Mouse (Mus musculus) cerebellum, adult 2 months (tissue): ENCODE results near the gene Cdc42se2. TPM values are rescaled to one million over a fixed set of nuclear protein-coding genes. Genes with fewer than 3 reads are reported as not detected.
A peak's percentile ranks its signal among the peaks of the same experiment; 100 is the strongest.

Experiments
- DNase-seq, 2 experiments: peaks; one replicate each; pipeline ENCODE4 v3.0.0; 2021
- H3K27ac ChIP-seq: fragments of 200-500 bp; 2 replicates; pipeline ENCODE4 v1.5.1; 2012; ENCODE audit warnings: low read length, control low read depth, inconsistent platforms; ENCODE audit not compliant: insufficient read depth
- H3K27me3 ChIP-seq: fragments of 200-500 bp; 2 replicates; pipeline ENCODE4 v1.6.1; 2012; ENCODE audit warnings: inconsistent platforms, mild to moderate bottlenecking, low read length, moderate library complexity; ENCODE audit not compliant: control insufficient read depth, insufficient read depth
- H3K4me1 ChIP-seq: fragments of 200-500 bp; 2 replicates; pipeline ENCODE4 v1.6.1; 2011; ENCODE audit warnings: low read length; ENCODE audit not compliant: control insufficient read depth, insufficient read depth
- H3K4me3 ChIP-seq: fragments of 200-500 bp; replicated peaks from 2 replicates; pipeline ENCODE3; 2011; ENCODE audit warnings: mild to moderate bottlenecking, low read depth, low read length, control low read depth; ENCODE audit not compliant: insufficient read depth
- CTCF ChIP-seq: fragments of 200-500 bp; IDR thresholded peaks from 2 replicates; pipeline ENCODE4 v1.5.1; 2011; ENCODE audit warnings: low read depth, mild to moderate bottlenecking, control low read depth, low read length, moderate library complexity, borderline replicate concordance; ENCODE audit not compliant: insufficient read depth
- POLR2A ChIP-seq: fragments of 200-500 bp; IDR thresholded peaks from 2 replicates; pipeline ENCODE4 v1.6.1; 2011; ENCODE audit warnings: low read length, control low read depth, borderline replicate concordance; ENCODE audit not compliant: insufficient read depth
- WGBS: fragments of 180-500 bp; shearing (Covaris S2); methylation state at CpG from one replicate; pipeline ENCODE4 v1.1.7; 2018; 5-methylcytosine and 5-hydroxymethylcytosine counted together
- polyA plus RNA-seq: library from polyadenylated mRNA; depleted of rRNA; stranded (reverse); fragments of >200 nt; gene quantifications from 2 replicates; pipeline ENCODE4 v1.2.3, GENCODE M21; 2012

Gene Cdc42se2
- polyA plus RNA-seq, 1 experiment, result 61.5 TPM

DNA sequence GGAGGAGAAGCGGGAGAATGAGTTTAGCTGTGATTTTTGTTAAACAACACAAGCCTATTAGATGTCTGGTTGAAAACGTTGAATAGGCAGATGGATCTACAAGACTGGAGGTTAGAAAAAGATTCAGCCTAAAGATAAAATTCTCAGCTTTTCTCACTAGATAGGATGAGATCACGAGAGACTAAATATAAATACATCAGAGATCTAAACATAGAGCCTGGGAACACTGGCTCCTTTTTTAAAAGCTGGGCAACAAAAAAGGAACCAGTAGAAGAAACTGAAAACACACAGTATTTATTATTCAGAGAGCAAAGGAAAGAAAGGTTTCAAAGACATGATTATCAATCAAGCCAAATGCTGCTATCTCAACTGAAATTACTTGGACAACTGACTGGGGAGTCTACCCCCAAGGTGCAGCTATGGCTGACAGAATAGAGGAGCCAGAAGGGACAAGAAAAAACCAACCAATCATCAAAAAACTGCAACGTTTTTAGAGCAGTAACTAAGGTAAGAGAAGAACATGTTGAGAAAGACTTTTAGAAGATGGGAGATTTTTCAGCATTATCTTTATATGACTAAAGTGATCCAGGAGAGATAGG is 10.6 kb downstream of the Cdc42se2 start:
- H3K4me1 ChIP-seq, result peaks cover 15% of the 10 kb centered on the region; the same call in 1 of the 2 replicates
- peak overlapping the region; percentile 39; the same call in 1 of the 2 replicates for H3K27ac ChIP-seq
- DNase-seq, result no peak
- H3K4me3 ChIP-seq, result no peak overlapping the region
- no peaks in the 10 kb centered on the region for H3K27me3 ChIP-seq
- no peak for TF ChIP-seq POLR2A
- TF ChIP-seq CTCF, result no peak
- WGBS, result 34% methylated on average over 4 of the region's 4 CpGs

DNA sequence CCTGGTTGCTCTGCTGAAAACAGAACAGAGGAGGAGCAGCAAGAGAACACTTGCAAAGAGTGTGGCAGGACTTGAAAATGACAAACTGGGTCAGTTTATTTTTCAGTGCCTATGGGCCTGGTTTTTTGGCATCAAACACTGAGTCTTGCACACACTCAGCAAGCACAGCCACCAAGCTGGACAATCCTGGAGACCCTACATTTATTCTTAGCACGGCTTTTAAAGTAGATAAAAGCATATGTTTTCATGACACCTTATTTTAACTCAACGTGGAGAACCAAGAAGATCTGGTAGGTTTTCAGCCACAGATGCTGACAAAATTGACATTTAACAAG is 11.1 kb downstream of the Cdc42se2 start:
- no peaks in the 10 kb centered on the region for H3K27me3 ChIP-seq
- peak in 1 of 2 experiments; percentile 36 for DNase-seq
- peak overlapping the region; percentile 39; the same call in 1 of the 2 replicates for H3K27ac ChIP-seq
- WGBS, result 33% methylated on average over 2 of the region's 2 CpGs
- TF ChIP-seq CTCF (no peak), POLR2A (no peak)
- peaks cover 15% of the 10 kb centered on the region; the same call in 1 of the 2 replicates for H3K4me1 ChIP-seq
- H3K4me3 ChIP-seq, result no peak overlapping the region

DNA sequence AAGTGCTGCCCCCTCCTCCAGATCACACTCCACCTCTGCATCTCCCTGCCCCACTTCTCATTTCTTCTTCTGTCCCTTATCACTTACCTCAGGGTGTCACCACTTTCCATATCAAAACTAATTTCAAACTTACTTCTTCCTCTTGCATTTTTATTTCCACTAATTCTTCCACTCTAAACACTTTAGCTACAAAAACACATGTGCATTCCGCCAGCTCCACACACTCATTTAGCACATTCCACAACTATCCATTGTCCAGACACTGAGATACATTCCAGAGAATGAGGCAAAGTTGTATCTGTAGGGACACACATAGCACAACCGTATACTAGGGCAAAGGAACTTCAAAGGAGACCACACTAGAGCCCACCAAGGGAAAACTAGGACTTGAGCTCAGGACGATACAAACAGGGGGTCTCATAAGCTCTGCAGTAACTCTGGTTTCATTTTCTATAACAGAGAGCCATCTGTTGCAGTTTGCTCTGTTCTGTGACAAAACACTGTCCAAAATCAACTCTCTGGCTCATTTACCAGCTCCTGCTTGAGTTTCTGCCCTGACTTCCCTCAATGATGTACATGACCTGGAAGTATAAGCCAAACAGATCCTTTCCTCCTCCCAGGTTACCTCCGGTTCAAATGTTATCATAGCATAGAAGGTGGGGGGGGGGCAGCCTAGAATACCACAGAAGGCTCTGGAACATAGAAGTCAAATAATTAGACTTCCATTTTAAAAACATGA is 11.7 kb downstream of the Cdc42se2 start:
- no peak for TF ChIP-seq CTCF
- TF ChIP-seq POLR2A, result no peak
- no peak overlapping the region for H3K27ac ChIP-seq
- H3K27me3 ChIP-seq, result no peaks in the 10 kb centered on the region
- 53% methylated on average over 4 of the region's 4 CpGs for WGBS
- peaks cover 15% of the 10 kb centered on the region; the same call in 1 of the 2 replicates for H3K4me1 ChIP-seq
- H3K4me3 ChIP-seq, result no peak overlapping the region
- DNase-seq, result no peak

DNA sequence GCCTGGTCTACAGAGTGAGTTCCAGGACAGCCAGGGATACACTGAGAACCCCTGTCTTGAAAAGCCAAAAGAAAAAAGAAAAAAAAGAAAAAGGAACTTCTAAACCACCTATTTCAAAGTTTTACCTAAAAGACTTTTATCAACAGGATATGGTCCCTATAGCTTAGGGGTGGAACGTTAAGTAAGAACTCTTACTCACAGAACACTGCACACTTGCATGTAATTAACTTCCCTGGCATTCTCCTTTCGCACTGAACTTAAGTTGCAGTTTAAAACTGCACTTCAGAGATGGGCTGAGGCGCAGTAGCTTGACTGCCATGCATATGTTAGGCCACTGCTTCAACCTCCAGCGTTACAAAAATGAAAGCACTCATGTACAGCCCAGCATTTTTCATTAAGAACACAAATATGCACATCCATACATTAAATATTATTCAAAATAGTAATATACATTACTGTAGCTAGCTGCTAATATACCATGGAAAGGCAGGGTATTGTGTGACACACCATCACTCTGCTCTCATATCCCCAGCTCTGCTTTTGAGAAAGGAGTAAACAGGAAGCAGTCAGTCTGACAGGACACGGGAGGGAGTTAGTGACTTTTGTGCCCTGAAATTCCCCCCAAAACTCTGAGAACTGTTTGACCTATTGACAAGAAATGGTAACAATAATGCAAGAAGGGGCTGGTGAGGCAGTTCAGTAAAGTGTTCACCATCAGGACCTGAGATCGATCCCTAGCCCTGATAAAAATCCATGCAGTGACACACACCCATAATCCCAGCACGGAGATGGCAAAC is 13.0 kb downstream of the Cdc42se2 start:
- TF ChIP-seq POLR2A (no peak), CTCF (no peak)
- 83% methylated on average over 7 of the region's 7 CpGs for WGBS
- Histone ChIP-seq H3K4me3 (no peak overlapping the region), H3K4me1 (peaks cover 15% of the 10 kb centered on the region; the same call in 1 of the 2 replicates), H3K27me3 (no peaks in the 10 kb centered on the region), H3K27ac (no peak overlapping the region)
- no peak for DNase-seq

DNA sequence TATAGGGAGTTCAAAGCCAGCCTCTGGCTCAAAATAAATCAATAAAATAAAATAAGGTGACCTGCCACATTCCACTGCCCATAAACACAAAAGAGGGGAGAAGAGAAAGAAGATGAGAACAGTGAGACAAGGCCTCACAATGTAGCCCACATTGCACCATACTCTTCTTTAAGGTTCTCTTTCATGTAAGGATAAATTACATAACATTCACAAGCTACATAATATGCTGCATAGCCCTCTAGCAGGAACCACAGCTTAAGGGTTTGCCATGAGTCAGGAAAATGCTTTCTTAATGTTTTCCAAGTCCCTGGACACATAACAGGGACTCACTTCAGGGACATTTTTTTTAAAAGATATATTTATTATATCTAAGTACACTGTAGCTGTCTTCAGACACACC is 15.9 kb downstream of the Cdc42se2 start:
- Histone ChIP-seq H3K4me3 (no peak overlapping the region), H3K4me1 (peaks cover 7% of the 10 kb centered on the region; the same call in 1 of the 2 replicates), H3K27me3 (no peaks in the 10 kb centered on the region), H3K27ac (no peak overlapping the region)
- no peak for DNase-seq
- TF ChIP-seq POLR2A, result no peak
- no peak for TF ChIP-seq CTCF

DNA sequence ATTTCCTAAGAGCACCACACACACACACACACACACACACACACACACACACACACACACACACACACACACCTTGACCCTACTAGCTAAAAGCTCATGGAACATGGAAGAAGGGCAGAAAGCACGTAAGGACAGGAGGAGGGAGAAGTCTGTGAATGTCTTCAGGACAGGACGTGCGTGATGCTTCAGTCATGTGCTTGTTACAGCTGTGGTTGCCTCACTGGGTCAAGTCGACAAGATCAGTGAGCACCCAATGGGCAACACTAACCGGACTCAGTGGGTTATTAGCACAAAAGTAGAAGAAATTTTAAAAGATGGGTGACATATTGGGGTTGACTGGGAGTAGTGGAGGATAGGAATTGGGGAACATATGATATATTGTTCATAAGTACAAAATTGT is 17.6 kb downstream of the Cdc42se2 start:
- WGBS, result 79% methylated on average over 5 of the region's 5 CpGs
- TF ChIP-seq POLR2A, result no peak
- TF ChIP-seq CTCF, result no peak
- Histone ChIP-seq H3K4me3 (no peak overlapping the region), H3K27ac (no peak overlapping the region), H3K27me3 (no peaks in the 10 kb centered on the region), H3K4me1 (no peaks in the 10 kb centered on the region)
- no peak for DNase-seq

DNA sequence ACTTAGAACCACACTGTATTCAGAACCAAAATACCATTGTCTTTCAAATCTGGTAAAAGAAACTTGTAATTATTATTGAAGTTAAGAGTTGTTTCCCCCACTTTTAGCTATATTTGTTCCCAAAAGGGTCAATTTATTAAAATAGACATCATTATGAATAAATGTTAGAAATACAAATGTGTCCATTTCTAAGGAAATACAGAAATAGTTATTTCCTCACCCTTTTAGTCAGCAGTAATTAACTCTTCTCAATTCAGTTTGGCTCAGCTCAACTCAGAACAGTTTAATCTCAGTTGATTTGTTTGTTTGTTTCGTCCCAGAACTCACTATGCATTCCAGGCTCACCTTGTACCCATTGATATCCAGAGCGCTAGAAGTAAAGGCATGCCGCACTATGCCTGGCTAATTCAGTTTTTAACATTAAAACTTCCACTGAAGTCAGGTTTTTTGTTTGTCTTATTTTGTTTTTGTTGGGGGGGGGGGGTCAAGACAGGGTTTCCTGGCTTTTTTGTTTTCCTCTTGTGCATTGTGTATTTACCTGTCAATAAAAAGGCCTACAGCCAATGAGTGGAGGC is 19.3 kb downstream of the Cdc42se2 start:
- Histone ChIP-seq H3K4me3 (no peak overlapping the region), H3K27ac (no peak overlapping the region), H3K27me3 (no peaks in the 10 kb centered on the region), H3K4me1 (no peaks in the 10 kb centered on the region)
- no peak for DNase-seq
- 94% methylated on average over 3 of the region's 3 CpGs for WGBS
- TF ChIP-seq CTCF, result no peak
- TF ChIP-seq POLR2A, result no peak

DNA sequence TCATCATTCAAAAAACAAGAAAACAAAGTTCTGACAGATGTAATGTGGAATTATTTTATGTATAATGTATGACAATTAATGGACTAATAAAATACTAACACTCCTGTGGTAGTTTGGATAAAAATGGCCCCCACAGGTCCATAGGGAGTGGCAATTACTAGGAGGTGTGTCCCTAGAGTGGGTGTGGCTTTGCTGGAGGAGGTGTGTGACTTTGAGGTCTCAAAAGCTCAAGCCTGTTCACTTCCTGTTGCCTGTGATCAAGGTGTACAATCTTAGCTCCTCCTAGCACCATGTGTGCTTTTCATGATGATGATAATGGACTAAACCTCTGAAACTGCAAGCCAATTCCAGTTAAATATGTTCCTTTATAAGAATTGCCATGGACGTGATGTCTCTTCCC is 22.7 kb downstream of the Cdc42se2 start:
- H3K27me3 ChIP-seq, result no peaks in the 10 kb centered on the region
- 98% methylated on average over 1 of the region's 1 CpGs for WGBS
- no peaks in the 10 kb centered on the region for H3K4me1 ChIP-seq
- TF ChIP-seq CTCF (no peak), POLR2A (no peak)
- H3K27ac ChIP-seq, result no peak overlapping the region
- no peak for DNase-seq
- no peak overlapping the region for H3K4me3 ChIP-seq
